Comparison of ENCODE assay signal across 7 mouse cellular contexts in the genomic region with DNA sequence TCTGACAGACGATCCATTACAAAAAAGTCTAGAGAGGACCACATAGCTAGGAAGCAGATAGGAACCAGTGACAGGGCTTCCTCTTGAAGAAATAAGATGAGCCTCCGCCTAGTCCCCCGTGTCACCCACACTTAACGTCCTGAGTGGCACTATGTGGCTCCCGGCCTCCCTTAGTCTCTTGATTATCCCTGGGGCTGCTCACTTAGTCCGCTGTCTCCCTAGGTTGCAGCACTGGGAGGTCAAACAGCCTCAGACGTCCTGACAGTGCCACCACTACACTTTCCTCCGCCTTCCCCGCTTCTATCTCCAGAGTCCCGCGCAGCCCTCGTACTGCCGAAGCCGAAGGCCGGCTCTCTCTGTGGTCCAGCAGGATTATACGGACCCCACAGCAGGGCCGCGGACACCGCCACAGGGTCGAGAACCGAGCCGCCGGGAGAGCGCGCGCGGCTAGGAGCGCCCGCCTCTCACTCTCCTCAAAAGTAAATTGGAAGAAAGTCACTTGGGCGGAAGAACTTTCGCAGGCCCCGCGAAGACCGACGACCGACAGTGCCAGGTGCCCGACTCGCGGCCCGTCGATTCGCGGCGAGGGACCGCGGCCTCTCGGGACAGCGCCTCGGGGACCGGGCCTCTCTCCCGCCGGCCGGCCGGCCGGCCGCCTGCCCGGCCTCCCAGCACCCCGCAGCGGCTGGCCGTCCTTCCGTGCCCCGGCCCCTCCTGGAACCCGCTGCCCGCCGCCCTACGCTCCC. TPM values are rescaled to one million over a fixed set of nuclear protein-coding genes. Genes with fewer than 3 reads are reported as not detected.
A peak's percentile ranks its signal among the peaks of the same experiment; 100 is the strongest.
DNase-seq lines count a peak whose midpoint lies in the region; ATAC-seq lines count a peak whose summit lies in the region.

No protein-coding gene starts in this region.

- DNase-seq in ovary, postnatal 10 days (ENCODE audit: low spot score), result peak; percentile 9
- DNase-seq in ovary, postnatal 14 days (ENCODE audit: low spot score), result no peak
- peak; percentile 20 for DNase-seq in adipocyte (ENCODE audit: low spot score)
- DNase-seq in layer of hippocampus, adult 18-20 months (ENCODE audit: low spot score in 2 of 2), result no peak

- peak overlapping the region; percentile 47 for H3K27ac ChIP-seq in forebrain, embryonic 15.5 days (replicated peaks)
- H3K27ac ChIP-seq in liver, embryonic 12.5 days, result peak overlapping the region; percentile 90
- peak overlapping the region; percentile 76 for H3K27ac ChIP-seq in neural tube, embryonic 15.5 days (replicated peaks)

- peak overlapping the region; percentile 69 for H3K4me3 ChIP-seq in forebrain, embryonic 15.5 days
- H3K4me3 ChIP-seq in liver, embryonic 12.5 days, result peak overlapping the region; percentile 94
- H3K4me3 ChIP-seq in neural tube, embryonic 15.5 days (replicated peaks), result peak overlapping the region; percentile 98

- peak; percentile 30; the same call in 1 of the 2 replicates for ATAC-seq in forebrain, embryonic 15.5 days (replicated peaks)
- peak; percentile 50 for ATAC-seq in liver, embryonic 12.5 days
- ATAC-seq in neural tube, embryonic 15.5 days (ENCODE audit: low FRiP score), result peak; percentile 45

- no peaks in the 10 kb centered on the region for H3K27me3 ChIP-seq in forebrain, embryonic 15.5 days
- H3K27me3 ChIP-seq in liver, embryonic 12.5 days (replicated peaks), result peaks cover 12% of the 10 kb centered on the region; the same call in 1 of the 2 replicates
- peaks cover 16% of the 10 kb centered on the region for H3K27me3 ChIP-seq in neural tube, embryonic 15.5 days (replicated peaks)

- H3K36me3 ChIP-seq in forebrain, embryonic 15.5 days, result 0 out of 2 replicates have a peak, but pooled peaks cover 2% of the 10 kb centered on the region
- H3K36me3 ChIP-seq in liver, embryonic 12.5 days, result peaks cover 33% of the 10 kb centered on the region
- H3K36me3 ChIP-seq in neural tube, embryonic 15.5 days, result 0 out of 2 replicates have a peak, but pooled peaks cover 3% of the 10 kb centered on the region

- no peaks in the 10 kb centered on the region for H3K9me3 ChIP-seq in forebrain, embryonic 15.5 days
- H3K9me3 ChIP-seq in liver, embryonic 12.5 days (replicated peaks), result no peaks in the 10 kb centered on the region
- no peaks in the 10 kb centered on the region for H3K9me3 ChIP-seq in neural tube, embryonic 15.5 days (replicated peaks)

- peaks cover 24% of the 10 kb centered on the region for H3K4me1 ChIP-seq in forebrain, embryonic 15.5 days
- H3K4me1 ChIP-seq in liver, embryonic 12.5 days, result peaks cover 52% of the 10 kb centered on the region
- H3K4me1 ChIP-seq in neural tube, embryonic 15.5 days, result peaks cover 38% of the 10 kb centered on the region

- WGBS in forebrain, embryonic 15.5 days, result 2% methylated on average over 66 of the region's 66 CpGs
- WGBS in liver, embryonic 12.5 days (ENCODE audit: insufficient replicate concordance), result under 1% methylated on average over 65 of the region's 66 CpGs
- 2% methylated on average over 54 of the region's 66 CpGs for WGBS in neural tube, embryonic 15.5 days

- H3K9ac ChIP-seq in forebrain, embryonic 15.5 days (replicated peaks), result peak overlapping the region; percentile 69
- H3K9ac ChIP-seq in liver, embryonic 12.5 days, result peak overlapping the region; percentile 95
- peak overlapping the region; percentile 88 for H3K9ac ChIP-seq in neural tube, embryonic 15.5 days (replicated peaks)

- H3K4me2 ChIP-seq in forebrain, embryonic 15.5 days (replicated peaks), result peak overlapping the region; percentile 94
- H3K4me2 ChIP-seq in liver, embryonic 12.5 days, result peak overlapping the region; percentile 83
- peak overlapping the region; percentile 92 for H3K4me2 ChIP-seq in neural tube, embryonic 15.5 days

RNA-seq across cellular contexts. Expression of gene Mob2, which starts 0.5 kb away (rescaled TPM):
- polyA plus RNA-seq in forebrain, embryonic 15.5 days (2015; fragmentation: Nextera tagmentation; extraction: Ambion mirVana), result 52.5 and 54.3 TPM in 2 replicates
- polyA plus RNA-seq in liver, embryonic 12.5 days (2016; fragmentation: Nextera tagmentation; extraction: Ambion mirVana), result 62.9 and 64.6 TPM in 2 replicates
- polyA plus RNA-seq in neural tube, embryonic 15.5 days (2015; fragmentation: Nextera tagmentation; extraction: Ambion mirVana), result 51.2 and 55.6 TPM in 2 replicates
- total RNA-seq in layer of hippocampus, adult 18-20 months (2021), result 10 to 100 TPM; 29.0 to 32.0 TPM

RNA-seq across cellular contexts. Expression of gene Dusp8, which starts 35.3 kb away (rescaled TPM):
- 90.8 and 93.5 TPM in 2 replicates for polyA plus RNA-seq in forebrain, embryonic 15.5 days (2015; fragmentation: Nextera tagmentation; extraction: Ambion mirVana)
- 7.4 and 7.5 TPM in 2 replicates for polyA plus RNA-seq in liver, embryonic 12.5 days (2016; fragmentation: Nextera tagmentation; extraction: Ambion mirVana)
- polyA plus RNA-seq in neural tube, embryonic 15.5 days (2015; fragmentation: Nextera tagmentation; extraction: Ambion mirVana), result 110 and 132 TPM in 2 replicates
- total RNA-seq in layer of hippocampus, adult 18-20 months (2021), result 100 to 1,000 TPM; 130 to 133 TPM

Comparison
In these comparisons a context has a peak if more than half of its experiments do, and no peak if none do; other contexts are left out.
1. DNase-seq: peak in ovary, postnatal 10 days (single experiment) and adipocyte (single experiment); none in ovary, postnatal 14 days (single experiment) and layer of hippocampus, adult 18-20 months (0 of 2).
2. RNA of gene Dusp8, which starts 35.3 kb away (polyA plus RNA-seq): 110 to 132 TPM in neural tube, embryonic 15.5 days and 90.8 to 93.5 TPM in forebrain, embryonic 15.5 days; 7.4 to 7.5 TPM in liver, embryonic 12.5 days; every median in the first group is over 10 times any median in the second.
3. Peak in every context shown above with its lines, with median percentiles within 50 percentile points of each other: ATAC-seq, H3K27ac ChIP-seq, H3K4me2 ChIP-seq, H3K4me3 ChIP-seq and H3K9ac ChIP-seq.